Mouse (Mus musculus) monocyte, adult 2 months (primary cell): ENCODE data around the gene Tnni3k.

Experiments used
- DNase-seq, 2 experiments: peaks; one replicate each; pipeline ENCODE4 v3.0.0; 2022; ENCODE audit warnings: low spot score in 2 of 2, low read depth in 1 of 2

Tnni3k gene

GRCm38 (mm10) chr3:154953088-154953487, 102.1 kb downstream of the Tnni3k start:
- DNase-seq = no peak

GRCm38 (mm10) chr3:154949551-154949950, 105.7 kb downstream of the Tnni3k start:
- no peak for DNase-seq

- DNase-seq = no peak
Observed at GRCm38 (mm10) chr3:154945688-154946161, 109.5 kb downstream of the Tnni3k start.

- DNase-seq = no peak
Observed at GRCm38 (mm10) chr3:154927757-154928156, 127.5 kb downstream of the Tnni3k start.

DNA sequence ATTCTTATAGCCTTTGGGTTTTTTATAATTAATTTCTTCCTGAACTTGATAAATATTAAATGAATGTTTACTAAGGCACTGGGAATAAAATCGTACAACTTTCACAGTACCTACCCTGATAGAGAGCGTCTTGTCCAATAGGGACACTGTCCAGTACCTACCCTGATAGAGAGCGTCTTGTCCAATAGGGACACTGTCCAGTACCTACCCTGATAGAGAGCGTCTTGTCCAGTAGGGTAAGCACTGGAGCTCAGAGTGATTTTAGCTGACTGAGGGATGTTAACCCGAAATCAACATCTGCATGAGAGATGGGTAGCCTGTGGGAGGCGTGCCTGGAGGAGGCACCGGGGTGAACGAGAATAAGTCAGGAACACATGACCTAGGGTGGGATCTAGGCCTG, 130.3 kb downstream of the Tnni3k start:
- DNase-seq = no peak

- no peak for DNase-seq
Observed at GRCm38 (mm10) chr3:154915566-154915965, 139.6 kb downstream of the Tnni3k start.

GRCm38 (mm10) chr3:154913641-154914040, 141.6 kb downstream of the Tnni3k start:
- no peak for DNase-seq

- DNase-seq = no peak
Observed at GRCm38 (mm10) chr3:154896737-154897136, 158.5 kb downstream of the Tnni3k start.

DNA sequence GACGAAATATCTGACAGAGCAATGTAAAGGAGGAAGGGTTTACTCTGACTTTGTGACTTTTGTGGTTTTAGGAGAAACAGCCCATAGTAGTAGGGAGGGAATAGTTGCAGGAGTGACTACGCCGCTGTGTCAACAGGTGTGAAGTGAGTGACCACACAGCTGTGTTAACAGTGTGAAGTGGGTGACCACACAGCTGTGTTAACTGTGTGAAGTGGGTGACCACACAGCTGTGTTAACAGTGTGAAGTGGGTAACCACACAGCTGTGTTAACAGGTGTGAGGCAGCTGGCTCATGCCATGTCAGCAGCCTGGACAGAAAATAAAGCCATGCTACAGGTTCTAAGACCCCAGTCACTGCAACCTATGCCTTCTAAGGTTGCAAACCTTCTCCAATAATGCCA, 162.0 kb downstream of the Tnni3k start:
- DNase-seq = no peak

DNA sequence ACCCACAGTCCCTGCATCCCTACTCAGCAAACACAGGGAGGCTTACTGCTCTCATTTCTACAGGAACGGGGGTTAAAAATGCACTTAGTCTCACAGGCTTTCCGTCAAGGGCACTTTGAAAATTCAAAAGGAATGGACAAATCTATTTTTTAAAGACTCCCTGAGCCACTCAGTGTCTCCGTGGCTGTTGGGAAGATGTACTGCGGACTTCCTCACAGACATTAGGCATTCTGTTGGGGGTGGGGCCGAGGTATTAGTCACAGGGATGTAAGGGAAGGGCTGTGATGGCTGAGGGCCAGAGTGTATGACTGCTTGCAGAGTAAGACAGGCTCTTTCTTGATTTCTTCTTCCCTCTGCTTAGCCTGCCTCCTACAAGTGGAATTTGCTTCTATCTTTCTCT, 169.8 kb downstream of the Tnni3k start:
- no peak for DNase-seq

- DNase-seq = no peak
Observed at GRCm38 (mm10) chr3:154885048-154885447, 170.2 kb downstream of the Tnni3k start.

DNA sequence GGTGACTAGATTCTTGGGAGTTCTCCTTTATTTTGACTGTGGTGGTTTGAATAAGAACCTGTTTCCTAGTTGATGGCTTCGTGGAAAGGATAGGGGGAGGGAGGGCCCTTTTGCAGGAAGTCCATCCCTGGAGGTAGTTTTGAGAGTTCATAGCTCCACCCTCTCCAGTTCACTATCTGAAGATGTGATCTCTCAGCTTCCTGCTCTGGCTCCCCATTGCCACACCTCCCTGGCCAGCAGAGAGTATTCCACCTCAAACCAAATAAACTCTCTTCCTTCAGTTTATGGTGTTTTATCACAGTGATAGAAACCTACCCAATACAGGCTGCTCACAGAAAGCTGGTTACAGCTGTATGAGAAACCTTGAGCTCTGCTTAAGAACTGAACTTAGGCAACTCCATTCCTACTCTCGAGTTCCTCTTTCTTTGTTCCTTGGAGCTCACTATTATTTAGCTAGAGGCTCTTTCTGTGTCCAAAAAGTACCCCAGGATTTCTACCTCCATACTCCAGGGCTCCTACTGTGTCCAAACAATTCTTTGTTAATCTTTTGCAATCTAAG, 173.7 kb downstream of the Tnni3k start:
- DNase-seq = no peak

GRCm38 (mm10) chr3:154880536-154880939, 174.7 kb downstream of the Tnni3k start:
- no peak for DNase-seq

GRCm38 (mm10) chr3:154880108-154880507, 175.1 kb downstream of the Tnni3k start:
- DNase-seq = no peak

DNA sequence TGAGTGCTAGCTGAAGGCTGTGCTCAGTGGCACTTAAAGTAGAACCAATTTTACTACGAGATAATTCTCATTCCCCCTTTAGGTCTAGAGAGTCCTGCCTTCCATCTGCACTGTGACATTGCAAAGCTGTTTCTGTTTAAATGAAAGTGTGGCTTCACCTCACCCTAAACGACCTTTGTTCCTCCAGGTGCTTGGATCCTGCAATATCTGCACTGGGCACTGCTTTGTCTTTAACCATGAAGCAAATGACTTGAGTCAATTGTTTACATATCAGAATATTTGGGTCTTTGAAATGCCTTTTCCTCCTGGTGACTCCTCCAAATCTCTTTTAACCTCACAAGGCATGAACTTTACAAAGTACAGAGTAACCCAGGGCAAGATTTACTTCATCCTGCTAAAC, 175.7 kb downstream of the Tnni3k start:
- no peak for DNase-seq

DNA sequence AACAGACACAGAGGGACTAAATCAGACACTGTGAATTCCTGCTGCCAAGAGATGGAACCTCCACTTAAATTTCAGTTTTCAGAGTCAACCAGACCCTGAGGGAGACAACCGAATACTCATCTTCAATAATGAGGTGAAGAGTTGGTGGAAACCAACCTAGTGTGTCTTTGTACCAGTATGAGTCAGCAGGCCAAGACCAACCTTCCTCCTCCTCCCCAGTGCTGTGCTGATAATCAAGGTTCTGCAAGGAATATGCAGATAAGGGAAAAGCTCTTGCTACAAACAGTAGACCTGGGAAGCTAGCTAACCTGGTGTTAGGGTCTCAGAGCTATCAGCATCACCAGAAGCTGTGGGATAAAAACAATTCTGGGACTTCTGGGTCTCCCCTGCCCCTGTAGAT, 176.1 kb downstream of the Tnni3k start:
- no peak for DNase-seq

DNA sequence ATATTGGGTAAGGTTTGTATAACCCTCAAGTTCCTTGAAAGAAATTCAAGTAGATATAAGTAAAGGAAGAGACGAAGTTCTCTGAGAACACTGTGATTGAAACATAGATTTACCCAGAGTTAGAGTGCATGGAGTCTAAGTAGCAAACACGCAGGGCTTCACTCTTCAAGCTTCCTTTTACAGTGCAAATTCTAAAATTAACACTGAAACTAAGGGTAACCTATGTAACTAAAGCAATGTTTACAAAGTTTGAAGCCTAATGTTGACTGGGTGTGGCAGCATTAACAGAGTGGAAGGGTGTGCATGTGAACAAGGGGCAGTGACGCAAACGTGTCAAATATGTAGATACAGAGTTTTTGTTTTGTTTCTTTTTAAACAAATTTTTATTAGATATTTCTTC, 186.4 kb downstream of the Tnni3k start:
- no peak for DNase-seq

- DNase-seq = no peak
Observed at GRCm38 (mm10) chr3:154861921-154862320, 193.3 kb downstream of the Tnni3k start.

DNA sequence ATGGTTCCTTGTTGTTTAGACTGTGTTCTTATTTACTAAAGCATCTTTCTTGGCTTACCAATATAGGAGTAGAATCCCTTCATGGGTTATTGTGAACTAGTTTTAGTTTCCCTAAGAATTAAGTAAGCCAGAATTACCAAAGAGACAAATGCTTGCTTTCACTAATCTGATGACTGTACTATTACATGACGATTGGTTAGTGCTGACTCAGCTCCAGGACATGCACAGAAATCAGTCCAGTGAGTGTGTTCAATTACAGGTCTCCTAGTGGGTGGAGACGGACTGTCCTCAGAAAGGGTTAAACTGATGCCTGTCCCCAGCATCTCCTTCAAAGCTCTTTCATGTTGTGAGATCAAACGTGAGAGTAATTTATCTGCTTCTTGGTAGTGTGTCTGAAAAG, 195.5 kb downstream of the Tnni3k start:
- DNase-seq = no peak

DNA sequence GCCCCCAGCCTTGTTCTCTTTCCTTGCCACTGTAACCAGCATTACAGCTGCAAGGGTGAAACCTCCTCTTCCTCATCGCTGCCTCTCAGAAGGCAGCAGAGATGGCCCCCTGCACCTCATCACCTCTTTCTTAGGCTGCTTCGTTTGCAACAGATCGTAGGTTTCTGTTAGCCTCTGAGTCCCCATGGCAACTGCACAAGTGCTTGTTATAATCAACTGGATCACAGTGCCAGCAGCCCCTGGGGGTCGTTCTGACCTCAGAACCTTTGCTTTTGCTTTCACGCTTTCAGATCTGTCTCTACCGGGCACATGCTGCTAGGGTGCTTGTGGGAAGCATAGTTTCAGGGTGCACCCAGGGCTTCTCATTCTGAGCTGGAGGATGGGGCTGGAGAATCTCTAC, 201.9 kb downstream of the Tnni3k start:
- no peak for DNase-seq

GRCm38 (mm10) chr3:154852281-154852680, 202.9 kb downstream of the Tnni3k start:
- DNase-seq = no peak

DNA sequence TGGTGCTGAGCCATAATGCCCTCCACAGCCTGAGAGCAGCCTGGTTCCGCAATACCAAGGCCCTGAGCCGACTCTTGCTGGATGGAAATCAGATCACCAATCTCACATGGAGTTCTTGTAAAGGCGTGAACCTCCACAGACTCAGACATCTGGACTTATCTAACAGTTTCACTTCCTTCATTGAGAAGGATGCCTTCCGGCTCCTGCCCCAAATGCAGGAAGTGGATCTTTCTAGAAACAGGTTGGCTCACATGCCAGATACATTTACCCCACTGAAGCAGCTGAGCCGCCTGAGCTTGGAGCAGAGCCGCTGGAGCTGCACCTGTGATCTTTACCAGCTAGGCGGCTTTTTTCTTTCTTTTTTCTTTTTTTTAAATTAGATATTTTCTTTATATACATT, 213.0 kb downstream of the Tnni3k start:
- no peak for DNase-seq

GRCm38 (mm10) chr3:154841076-154841475, 214.1 kb downstream of the Tnni3k start:
- DNase-seq = no peak

DNA sequence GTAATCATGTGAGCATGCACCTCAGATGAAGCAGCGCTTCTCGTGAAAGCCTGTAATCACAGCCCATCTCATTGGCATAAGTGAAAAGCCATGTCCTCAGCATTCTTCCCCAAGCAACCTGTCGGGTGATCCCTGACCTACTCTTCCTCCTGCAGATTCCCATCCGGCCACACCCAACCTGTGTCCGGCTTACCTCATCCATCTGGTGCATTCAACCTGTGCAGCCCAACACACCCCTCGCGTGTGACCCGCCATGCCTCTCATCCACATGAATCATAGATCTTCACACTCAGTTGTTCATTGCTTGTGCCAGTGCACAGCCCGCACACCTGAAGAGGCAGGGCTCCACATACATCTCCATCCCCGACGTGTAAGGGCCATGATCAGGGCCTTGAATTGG, 217.3 kb downstream of the Tnni3k start:
- no peak for DNase-seq
